Mouse (Mus musculus) heart, embryonic 15.5 days (tissue): ENCODE measurements around the gene Dync1li2. TPM values are rescaled to one million over a fixed set of nuclear protein-coding genes. Genes with fewer than 3 reads are reported as not detected.

Experiments used
- ATAC-seq: fragments of 200-750 bp; cut with Nextera tagmentation; replicated peaks from 2 replicates; pipeline ENCODE4 v1.8.0; 2017; ENCODE audit warnings: low read depth, moderate TSS enrichment; ENCODE audit not compliant: insufficient number of reproducible peaks, insufficient read depth, low FRiP score
- H3K27ac ChIP-seq: fragments of 300-500 bp; sonication (generic); 2 replicates; pipeline ENCODE4 v1.5.1; 2015; ENCODE audit warnings: mild to moderate bottlenecking, inconsistent platforms
- H3K27me3 ChIP-seq: fragments of 300-500 bp; sonication (generic); 2 replicates; pipeline ENCODE4 v1.6.1; 2015; ENCODE audit warnings: inconsistent platforms
- H3K36me3 ChIP-seq: fragments of 300-500 bp; sonication (generic); 2 replicates; pipeline ENCODE4 v1.6.1; 2015; ENCODE audit warnings: mild to moderate bottlenecking, inconsistent platforms
- H3K4me1 ChIP-seq: fragments of 300-500 bp; sonication (generic); replicated peaks from 2 replicates; pipeline ENCODE4 v1.6.1; 2015; ENCODE audit warnings: inconsistent platforms
- H3K4me2 ChIP-seq: fragments of 300-500 bp; sonication (generic); 2 replicates; pipeline ENCODE4 v1.6.1; 2015; ENCODE audit warnings: inconsistent platforms, mild to moderate bottlenecking, moderate library complexity
- H3K4me3 ChIP-seq: fragments of 300-500 bp; sonication (generic); 2 replicates; pipeline ENCODE4 v1.5.1; 2015; ENCODE audit warnings: mild to moderate bottlenecking, inconsistent platforms
- H3K9ac ChIP-seq: fragments of 300-500 bp; sonication (generic); 2 replicates; pipeline ENCODE4 v1.6.1; 2015; ENCODE audit warnings: mild to moderate bottlenecking, inconsistent platforms
- H3K9me3 ChIP-seq: fragments of 300-500 bp; sonication (generic); replicated peaks from 2 replicates; pipeline ENCODE4 v1.6.1; 2016; ENCODE audit warnings: inconsistent platforms
- WGBS: fragments of 180-500 bp; shearing (Covaris S2); methylation state at CpG from one replicate; pipeline ENCODE4 v1.1.7; 2015; ENCODE audit warnings: mixed read lengths; 5-methylcytosine and 5-hydroxymethylcytosine counted together
- polyA plus RNA-seq: library from polyadenylated mRNA; unstranded; fragments of >200 nt; fragmentation: Nextera tagmentation; extraction: Ambion mirVana; gene quantifications from 2 replicates; pipeline ENCODE4 v1.2.1, GENCODE M21; 2015

Gene Dync1li2
- polyA plus RNA-seq, 1 experiment from 2014 or later = 50.4 TPM

- peaks cover 64% of the 10 kb centered on the region for H3K36me3 ChIP-seq
Observed at GRCm38 (mm10) chr8:104437494-104438135, 5.2 kb downstream of the Dync1li2 start.

GRCm38 (mm10) chr8:104436591-104436990 lies 6.3 kb downstream of the Dync1li2 start:
- Histone ChIP-seq H3K9ac (0 out of 2 replicates have a peak overlapping the region, but pooled peaks have one; percentile 22), H3K4me3 (no peak overlapping the region), H3K9me3 (no peaks in the 10 kb centered on the region), H3K4me2 (no peak overlapping the region), H3K36me3 (peaks cover 72% of the 10 kb centered on the region), H3K27me3 (no peaks in the 10 kb centered on the region), H3K4me1 (peaks cover 38% of the 10 kb centered on the region), H3K27ac (peak overlapping the region; percentile 77)
- no peak for ATAC-seq
- 88% methylated on average over 4 of the region's 4 CpGs for WGBS

More at GRCm38 (mm10) chr8:104437494-104438135, 5.2 kb downstream of the Dync1li2 start:
- ATAC-seq = no peak
- WGBS = 70% methylated on average over 13 of the region's 13 CpGs
- no peak overlapping the region for H3K9ac ChIP-seq
- H3K9me3 ChIP-seq = no peaks in the 10 kb centered on the region
- H3K4me1 ChIP-seq = peaks cover 43% of the 10 kb centered on the region
- H3K27ac ChIP-seq = no peak overlapping the region
- H3K27me3 ChIP-seq = no peaks in the 10 kb centered on the region
- H3K4me3 ChIP-seq = no peak overlapping the region
- H3K4me2 ChIP-seq = no peak overlapping the region

- ATAC-seq = peak; percentile 95
- Histone ChIP-seq H3K4me1 (peaks cover 32% of the 10 kb centered on the region), H3K36me3 (peaks cover 78% of the 10 kb centered on the region), H3K9ac (0 out of 2 replicates have a peak overlapping the region, but pooled peaks have one; percentile 22), H3K27ac (peak overlapping the region; percentile 77), H3K27me3 (no peaks in the 10 kb centered on the region), H3K4me2 (peak overlapping the region; percentile 26), H3K9me3 (no peaks in the 10 kb centered on the region), H3K4me3 (no peak overlapping the region)
- WGBS = 10% methylated on average over 12 of the region's 12 CpGs
Observed at GRCm38 (mm10) chr8:104436038-104436437, 6.8 kb downstream of the Dync1li2 start.

GRCm38 (mm10) chr8:104434826-104435354 lies 8.0 kb downstream of the Dync1li2 start:
- ATAC-seq = no peak
- Histone ChIP-seq H3K27me3 (no peaks in the 10 kb centered on the region), H3K4me1 (peaks cover 29% of the 10 kb centered on the region), H3K9ac (no peak overlapping the region), H3K9me3 (no peaks in the 10 kb centered on the region), H3K4me2 (no peak overlapping the region), H3K36me3 (peaks cover 84% of the 10 kb centered on the region), H3K4me3 (no peak overlapping the region), H3K27ac (no peak overlapping the region)
- 83% methylated on average over 18 of the region's 18 CpGs for WGBS

- H3K9ac ChIP-seq = no peak overlapping the region
- ATAC-seq = no peak
- peaks cover 29% of the 10 kb centered on the region for H3K4me1 ChIP-seq
- no peak overlapping the region for H3K4me3 ChIP-seq
- no peaks in the 10 kb centered on the region for H3K27me3 ChIP-seq
- WGBS = 72% methylated on average over 4 of the region's 4 CpGs
- no peak overlapping the region for H3K4me2 ChIP-seq
- H3K36me3 ChIP-seq = peaks cover 84% of the 10 kb centered on the region
- H3K9me3 ChIP-seq = no peaks in the 10 kb centered on the region
- no peak overlapping the region for H3K27ac ChIP-seq
Observed at GRCm38 (mm10) chr8:104434275-104434674, 8.6 kb downstream of the Dync1li2 start.

- no peaks in the 10 kb centered on the region for H3K9me3 ChIP-seq
- ATAC-seq = no peak
- no peak overlapping the region for H3K9ac ChIP-seq
- peaks cover 84% of the 10 kb centered on the region for H3K36me3 ChIP-seq
- H3K27me3 ChIP-seq = no peaks in the 10 kb centered on the region
- peaks cover 29% of the 10 kb centered on the region for H3K4me1 ChIP-seq
- no peak overlapping the region for H3K4me2 ChIP-seq
- no peak overlapping the region for H3K4me3 ChIP-seq
- H3K27ac ChIP-seq = no peak overlapping the region
- 84% methylated on average over 5 of the region's 5 CpGs for WGBS
Observed at GRCm38 (mm10) chr8:104433191-104433842, 9.5 kb downstream of the Dync1li2 start.

- H3K9me3 ChIP-seq = no peaks in the 10 kb centered on the region
- no peak for ATAC-seq
- H3K4me2 ChIP-seq = no peak overlapping the region
- no peaks in the 10 kb centered on the region for H3K27me3 ChIP-seq
- H3K9ac ChIP-seq = no peak overlapping the region
- H3K4me3 ChIP-seq = no peak overlapping the region
- 98% methylated on average over 6 of the region's 6 CpGs for whole genome bisulfite sequencing
- H3K4me1 ChIP-seq = peaks cover 29% of the 10 kb centered on the region
- peaks cover 87% of the 10 kb centered on the region for H3K36me3 ChIP-seq
- H3K27ac ChIP-seq = no peak overlapping the region
Observed at GRCm38 (mm10) chr8:104432656-104433055, 10.2 kb downstream of the Dync1li2 start.

- WGBS = 86% methylated on average over 7 of the region's 7 CpGs
Observed at GRCm38 (mm10) chr8:104430230-104430629, 12.6 kb downstream of the Dync1li2 start.

GRCm38 (mm10) chr8:104427703-104428102 lies 15.1 kb downstream of the Dync1li2 start:
- H3K36me3 ChIP-seq = peaks cover 86% of the 10 kb centered on the region
- H3K9ac ChIP-seq = no peak overlapping the region
- H3K4me3 ChIP-seq = no peak overlapping the region
- no peaks in the 10 kb centered on the region for H3K27me3 ChIP-seq
- H3K27ac ChIP-seq = no peak overlapping the region
- no peak for ATAC-seq
- no peaks in the 10 kb centered on the region for H3K4me1 ChIP-seq
- 89% methylated on average over 13 of the region's 13 CpGs for WGBS
- H3K9me3 ChIP-seq = no peaks in the 10 kb centered on the region
- no peak overlapping the region for H3K4me2 ChIP-seq

More at GRCm38 (mm10) chr8:104430230-104430629, 12.6 kb downstream of the Dync1li2 start:
- Histone ChIP-seq H3K9me3 (no peaks in the 10 kb centered on the region), H3K4me1 (peaks cover 12% of the 10 kb centered on the region), H3K27ac (no peak overlapping the region), H3K4me3 (no peak overlapping the region), H3K9ac (no peak overlapping the region), H3K36me3 (peaks cover 87% of the 10 kb centered on the region), H3K27me3 (no peaks in the 10 kb centered on the region), H3K4me2 (no peak overlapping the region)
- no peak for ATAC-seq

GRCm38 (mm10) chr8:104422313-104422712 lies 20.5 kb downstream of the Dync1li2 start:
- WGBS = 61% methylated on average over 6 of the region's 6 CpGs

GRCm38 (mm10) chr8:104416022-104416421 lies 26.8 kb downstream of the Dync1li2 start:
- H3K4me1 ChIP-seq = peaks cover 27% of the 10 kb centered on the region
- no peak overlapping the region for H3K27ac ChIP-seq
- H3K9ac ChIP-seq = no peak overlapping the region
- peaks cover 45% of the 10 kb centered on the region for H3K36me3 ChIP-seq
- H3K9me3 ChIP-seq = no peaks in the 10 kb centered on the region
- no peak overlapping the region for H3K4me3 ChIP-seq
- ATAC-seq = no peak
- no peak overlapping the region for H3K4me2 ChIP-seq
- H3K27me3 ChIP-seq = no peaks in the 10 kb centered on the region
- WGBS = 83% methylated on average over 6 of the region's 6 CpGs

More at GRCm38 (mm10) chr8:104422313-104422712, 20.5 kb downstream of the Dync1li2 start:
- Histone ChIP-seq H3K4me1 (no peaks in the 10 kb centered on the region), H3K36me3 (peaks cover 84% of the 10 kb centered on the region), H3K9me3 (no peaks in the 10 kb centered on the region), H3K9ac (no peak overlapping the region), H3K27ac (no peak overlapping the region), H3K27me3 (no peaks in the 10 kb centered on the region), H3K4me3 (no peak overlapping the region), H3K4me2 (no peak overlapping the region)
- ATAC-seq = no peak
